Mouse (Mus musculus): ENCODE data around the gene Supt20. TPM values are rescaled to one million over a fixed set of nuclear protein-coding genes. Genes with fewer than 3 reads are reported as not detected.

Gene Supt20
- polyA plus RNA-seq, 1 experiment, result 103 TPM

- DNase-seq (ENCODE audit: low read depth), result peak; percentile 95
- TF ChIP-seq POLR2A (IDR thresholded peaks at IDR 0.05; ENCODE audit: borderline replicate concordance, extremely low read depth, insufficient read depth, insufficient read length, poor library complexity, severe bottlenecking), result peak; percentile 90
- TF ChIP-seq CTCF (IDR thresholded peaks at IDR 0.05; ENCODE audit: borderline replicate concordance, extremely low read depth, insufficient read depth, insufficient read length), result no peak
These were observed 42.0 kb downstream of the Supt20 start for GRCm38 (mm10) chr3:54734411-54735246.

GRCm38 (mm10) chr3:54735247-54736046, 42.8 kb downstream of the Supt20 start, which contains the start of the genes Exosc8 and Alg5:
Exosc8 (minus strand) TSS chr3:54735393.
Alg5 (plus strand) TSS chr3:54735539.
- peak; percentile 91 for DNase-seq (ENCODE audit: low read depth)
- TF ChIP-seq POLR2A (IDR thresholded peaks at IDR 0.05; ENCODE audit: borderline replicate concordance, extremely low read depth, insufficient read depth, insufficient read length, poor library complexity, severe bottlenecking) (peak; percentile 99), CTCF (IDR thresholded peaks at IDR 0.05; ENCODE audit: borderline replicate concordance, extremely low read depth, insufficient read depth, insufficient read length) (peak; percentile 97)

GRCm38 (mm10) chr3:54736101-54736927, 43.7 kb downstream of the Supt20 start:
- DNase-seq (ENCODE audit: low read depth), result peak; percentile 55
- TF ChIP-seq CTCF (IDR thresholded peaks at IDR 0.05; ENCODE audit: borderline replicate concordance, extremely low read depth, insufficient read depth, insufficient read length), result no peak
- no peak for TF ChIP-seq POLR2A (IDR thresholded peaks at IDR 0.05; ENCODE audit: borderline replicate concordance, extremely low read depth, insufficient read depth, insufficient read length, poor library complexity, severe bottlenecking)

- DNase-seq (ENCODE audit: low read depth), result no peak
- TF ChIP-seq CTCF (IDR thresholded peaks at IDR 0.05; ENCODE audit: borderline replicate concordance, extremely low read depth, insufficient read depth, insufficient read length) (no peak), POLR2A (IDR thresholded peaks at IDR 0.05; ENCODE audit: borderline replicate concordance, extremely low read depth, insufficient read depth, insufficient read length, poor library complexity, severe bottlenecking) (no peak)
These were observed 44.7 kb downstream of the Supt20 start for GRCm38 (mm10) chr3:54737317-54737716.

DNA sequence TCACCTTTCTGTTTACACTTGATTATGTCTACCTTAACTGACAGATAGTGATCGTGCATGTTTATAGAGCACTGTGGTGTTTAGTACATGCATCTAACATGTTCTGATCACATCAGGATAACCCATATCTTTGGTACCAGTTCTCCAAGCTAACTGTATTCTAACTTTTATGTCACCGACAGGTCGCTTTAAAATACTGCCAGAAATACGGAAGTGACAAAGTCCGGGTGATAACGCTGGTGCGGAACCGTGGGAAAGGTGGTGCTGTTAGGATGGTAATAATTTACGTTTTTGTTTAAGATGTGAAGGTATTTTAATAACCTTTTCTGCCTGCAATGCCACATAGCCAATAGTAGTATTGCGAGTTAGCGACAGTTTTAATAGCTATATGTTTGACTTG, 49.4 kb downstream of the Supt20 start:
- no peak for DNase-seq (ENCODE audit: low read depth)
- TF ChIP-seq CTCF (IDR thresholded peaks at IDR 0.05; ENCODE audit: borderline replicate concordance, extremely low read depth, insufficient read depth, insufficient read length), result no peak
- TF ChIP-seq POLR2A (IDR thresholded peaks at IDR 0.05; ENCODE audit: borderline replicate concordance, extremely low read depth, insufficient read depth, insufficient read length, poor library complexity, severe bottlenecking), result no peak

GRCm38 (mm10) chr3:54745799-54746198, 53.2 kb downstream of the Supt20 start:
- TF ChIP-seq POLR2A (IDR thresholded peaks at IDR 0.05; ENCODE audit: borderline replicate concordance, extremely low read depth, insufficient read depth, insufficient read length, poor library complexity, severe bottlenecking) (no peak), CTCF (IDR thresholded peaks at IDR 0.05; ENCODE audit: borderline replicate concordance, extremely low read depth, insufficient read depth, insufficient read length) (peak; percentile 62)
- no peak for DNase-seq (ENCODE audit: low read depth)

GRCm38 (mm10) chr3:54753411-54753810, 60.8 kb downstream of the Supt20 start:
- no peak for DNase-seq (ENCODE audit: low read depth)
- TF ChIP-seq CTCF (IDR thresholded peaks at IDR 0.05; ENCODE audit: borderline replicate concordance, extremely low read depth, insufficient read depth, insufficient read length) (no peak), POLR2A (IDR thresholded peaks at IDR 0.05; ENCODE audit: borderline replicate concordance, extremely low read depth, insufficient read depth, insufficient read length, poor library complexity, severe bottlenecking) (no peak)

GRCm38 (mm10) chr3:54755145-54756041, 62.8 kb downstream of the Supt20 start, which contains the start of gene Smad9:
Smad9 (plus strand) TSS chr3:54755582.
- peak; percentile 75 for DNase-seq (ENCODE audit: low read depth)
- TF ChIP-seq CTCF (IDR thresholded peaks at IDR 0.05; ENCODE audit: borderline replicate concordance, extremely low read depth, insufficient read depth, insufficient read length), result no peak
- TF ChIP-seq POLR2A (IDR thresholded peaks at IDR 0.05; ENCODE audit: borderline replicate concordance, extremely low read depth, insufficient read depth, insufficient read length, poor library complexity, severe bottlenecking), result no peak

DNA sequence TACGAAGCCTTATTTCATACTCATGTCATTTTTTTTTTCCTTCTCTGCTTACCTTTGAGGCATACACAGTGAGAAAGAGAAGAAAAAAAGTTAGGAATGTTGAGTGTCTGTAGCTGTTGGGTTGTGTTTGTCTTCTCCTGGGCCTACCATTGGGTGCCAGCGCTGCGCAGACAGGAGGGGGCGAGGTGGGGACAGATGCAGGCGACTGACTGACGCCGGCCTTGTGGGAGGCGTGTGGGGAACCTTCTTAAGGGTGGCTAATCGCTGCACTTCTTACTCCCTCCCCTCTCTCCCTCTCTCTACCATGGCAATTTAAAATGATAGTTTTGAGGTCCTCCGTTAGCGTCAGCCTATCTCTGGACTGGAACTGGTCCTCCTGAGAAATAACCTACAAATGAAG, 63.5 kb downstream of the Supt20 start:
- DNase-seq (ENCODE audit: low read depth), result peak; percentile 56
- TF ChIP-seq CTCF (IDR thresholded peaks at IDR 0.05; ENCODE audit: borderline replicate concordance, extremely low read depth, insufficient read depth, insufficient read length) (no peak), POLR2A (IDR thresholded peaks at IDR 0.05; ENCODE audit: borderline replicate concordance, extremely low read depth, insufficient read depth, insufficient read length, poor library complexity, severe bottlenecking) (no peak)

GRCm38 (mm10) chr3:54757446-54757845, 64.8 kb downstream of the Supt20 start:
- TF ChIP-seq CTCF (IDR thresholded peaks at IDR 0.05; ENCODE audit: borderline replicate concordance, extremely low read depth, insufficient read depth, insufficient read length) (no peak), POLR2A (IDR thresholded peaks at IDR 0.05; ENCODE audit: borderline replicate concordance, extremely low read depth, insufficient read depth, insufficient read length, poor library complexity, severe bottlenecking) (no peak)

More at GRCm38 (mm10) chr3:54757446-54757845, 64.8 kb downstream of the Supt20 start:
- no peak for DNase-seq (ENCODE audit: low read depth)
